Mouse (Mus musculus) E14TG2a.4 (cell line): Measurements from ENCODE around the gene Fyn.

ENCODE experiments used
- CTCF ChIP-seq: conservative IDR thresholded peaks from 2 replicates; pipeline ENCODE4 v1.5.1; 2014; ENCODE audit warnings: low read length
- NANOG ChIP-seq: IDR thresholded peaks from 2 replicates; pipeline ENCODE4 v1.6.1; 2014; ENCODE audit warnings: borderline replicate concordance, low read length, mixed read lengths

GRCm38 (mm10) chr10:39566901-39567300 lies 198.2 kb downstream of the Fyn start:
- no peak for TF ChIP-seq CTCF
- no peak for TF ChIP-seq NANOG
